In the genomic region with DNA sequence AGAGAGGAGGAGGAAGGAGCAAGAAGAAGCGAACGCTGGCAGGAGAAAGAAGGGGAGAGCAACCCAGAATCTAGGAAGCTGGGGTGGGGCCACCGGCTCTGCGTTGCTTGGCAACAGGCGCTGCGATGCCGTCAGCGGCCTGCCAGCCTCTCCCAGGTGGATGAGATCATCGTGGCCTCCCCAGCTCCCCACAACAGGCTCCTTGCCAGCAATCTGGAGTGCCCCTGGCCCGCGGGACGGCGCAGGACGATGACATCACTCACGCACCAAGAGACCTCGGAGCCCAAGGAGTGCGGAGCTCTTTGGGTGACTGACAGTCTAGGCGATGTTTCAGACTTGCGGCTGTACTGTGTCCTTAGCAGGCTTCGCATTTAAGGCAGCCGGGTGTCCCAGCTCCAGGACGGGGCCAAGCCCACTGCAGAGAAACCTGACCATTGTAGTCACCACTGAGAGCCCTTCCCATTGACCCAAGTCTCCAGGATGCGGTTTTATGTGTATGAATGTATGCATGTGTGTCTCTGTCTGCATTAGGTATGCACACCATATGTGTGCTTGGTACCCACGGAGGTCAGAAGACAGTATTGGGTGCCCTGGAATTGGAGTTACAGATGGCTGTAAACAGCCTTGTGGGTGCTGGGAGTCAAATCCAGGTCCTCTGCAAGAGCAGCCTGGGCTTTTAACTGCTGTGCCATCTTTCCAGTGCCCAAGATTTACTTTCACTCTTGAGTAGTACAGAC, we compare ENCODE assay signal across 8 mouse cellular contexts. TPM values are rescaled to one million over a fixed set of nuclear protein-coding genes. Genes with fewer than 3 reads are reported as not detected.
DNase-seq lines count a peak whose midpoint lies in the region; ATAC-seq and TF ChIP-seq lines count a peak whose summit lies in the region.

No protein-coding gene starts in this region.

- TF ChIP-seq POLR2A in olfactory bulb, adult 2 months (IDR thresholded peaks at IDR 0.05; ENCODE audit: insufficient read depth, low read depth, low read length) = no peak

- H3K4me1 ChIP-seq in E14TG2a.4 (replicated peaks; ENCODE audit: low read depth, low read length) = peaks cover 23% of the 10 kb centered on the region
- peaks cover 19% of the 10 kb centered on the region for H3K4me1 ChIP-seq in forebrain, embryonic 12.5 days
- peaks cover 3% of the 10 kb centered on the region for H3K4me1 ChIP-seq in heart, embryonic 16.5 days (ENCODE audit: control insufficient read depth, insufficient read depth, low read length)
- H3K4me1 ChIP-seq in liver, embryonic 13.5 days (replicated peaks) = no peaks in the 10 kb centered on the region
- H3K4me1 ChIP-seq in olfactory bulb, adult 2 months (ENCODE audit: control insufficient read depth, insufficient read depth, low read length) = peaks cover 18% of the 10 kb centered on the region

- H3K4me2 ChIP-seq in forebrain, embryonic 12.5 days = peak overlapping the region; percentile 68
- H3K4me2 ChIP-seq in heart, embryonic 16.5 days (ENCODE audit: low read depth, low read length) = peak overlapping the region; percentile 73
- H3K4me2 ChIP-seq in liver, embryonic 13.5 days = peak overlapping the region; percentile 32

- H3K27me3 ChIP-seq in E14TG2a.4 (ENCODE audit: insufficient read depth, low read length) = no peaks in the 10 kb centered on the region
- H3K27me3 ChIP-seq in forebrain, embryonic 12.5 days = no peaks in the 10 kb centered on the region
- peaks cover 3% of the 10 kb centered on the region; the same call in 1 of the 2 replicates for H3K27me3 ChIP-seq in heart, embryonic 16.5 days (ENCODE audit: control insufficient read depth, insufficient read depth, low read length)
- H3K27me3 ChIP-seq in liver, embryonic 13.5 days = peaks cover 9% of the 10 kb centered on the region

- H3K9me3 ChIP-seq in E14TG2a.4 (ENCODE audit: low read length) = no peaks in the 10 kb centered on the region
- no peaks in the 10 kb centered on the region for H3K9me3 ChIP-seq in forebrain, embryonic 12.5 days
- H3K9me3 ChIP-seq in heart, embryonic 16.5 days (replicated peaks; ENCODE audit: control insufficient read depth, low read length) = no peaks in the 10 kb centered on the region
- no peaks in the 10 kb centered on the region for H3K9me3 ChIP-seq in liver, embryonic 13.5 days (replicated peaks)

- DNase-seq in kidney, postnatal 14 days = peak; percentile 62
- DNase-seq in liver, embryonic 13.5 days = no peak
- peak; percentile 16 for DNase-seq in yolk sac, embryonic 10.5 days (ENCODE audit: low spot score)

- no peak for TF ChIP-seq CTCF in E14TG2a.4 (conservative IDR thresholded peaks at IDR 0.05; ENCODE audit: low read length)
- no peak for TF ChIP-seq CTCF in olfactory bulb, adult 2 months (IDR thresholded peaks at IDR 0.05; ENCODE audit: insufficient read depth, low read depth, low read length)

- peak; percentile 78 for ATAC-seq in cerebellum, adult (ENCODE audit: insufficient number of reproducible peaks, low FRiP score, low TSS enrichment)
- ATAC-seq in forebrain, embryonic 12.5 days (ENCODE audit: low FRiP score) = peak; percentile 92
- peak; percentile 84 for ATAC-seq in heart, embryonic 16.5 days (replicated peaks; ENCODE audit: extremely low read depth, insufficient read depth, low FRiP score)
- ATAC-seq in liver, embryonic 13.5 days (ENCODE audit: low read depth) = no peak

- WGBS in forebrain, embryonic 12.5 days = 5% methylated on average over 24 of the region's 24 CpGs
- 7% methylated on average over 24 of the region's 24 CpGs for WGBS in heart, embryonic 16.5 days
- 11% methylated on average over 24 of the region's 24 CpGs for WGBS in liver, embryonic 13.5 days (ENCODE audit: insufficient replicate concordance)
- WGBS in olfactory bulb, adult 2 months = 7% methylated on average over 24 of the region's 24 CpGs

- peaks cover 17% of the 10 kb centered on the region for H3K36me3 ChIP-seq in E14TG2a.4 (ENCODE audit: insufficient read depth, low read length)
- H3K36me3 ChIP-seq in forebrain, embryonic 12.5 days (replicated peaks) = peaks cover 7% of the 10 kb centered on the region
- no peaks in the 10 kb centered on the region for H3K36me3 ChIP-seq in heart, embryonic 16.5 days (ENCODE audit: control insufficient read depth, insufficient read depth)
- no peaks in the 10 kb centered on the region for H3K36me3 ChIP-seq in liver, embryonic 13.5 days

- H3K9ac ChIP-seq in forebrain, embryonic 12.5 days = peak overlapping the region; percentile 58
- peak overlapping the region; percentile 54 for H3K9ac ChIP-seq in heart, embryonic 16.5 days (ENCODE audit: low read length)
- no peak overlapping the region for H3K9ac ChIP-seq in liver, embryonic 13.5 days

- peak overlapping the region; percentile 49 for H3K4me3 ChIP-seq in E14TG2a.4 (replicated peaks; ENCODE audit: low read length)
- H3K4me3 ChIP-seq in forebrain, embryonic 12.5 days (replicated peaks) = peak overlapping the region; percentile 41
- H3K4me3 ChIP-seq in heart, embryonic 16.5 days (ENCODE audit: low read length) = peak overlapping the region; percentile 51
- no peak overlapping the region for H3K4me3 ChIP-seq in liver, embryonic 13.5 days (replicated peaks)
- H3K4me3 ChIP-seq in olfactory bulb, adult 2 months (ENCODE audit: insufficient read depth, low read depth, low read length) = peak overlapping the region; percentile 33

- 0 out of 2 replicates have a peak overlapping the region, but pooled peaks have one; percentile 36 for H3K27ac ChIP-seq in forebrain, embryonic 12.5 days
- H3K27ac ChIP-seq in heart, embryonic 16.5 days (ENCODE audit: low read length) = no peak overlapping the region
- no peak overlapping the region for H3K27ac ChIP-seq in liver, embryonic 13.5 days
- H3K27ac ChIP-seq in olfactory bulb, adult 2 months (ENCODE audit: insufficient read depth, low read depth, low read length) = no peak overlapping the region

RNA-seq across cellular contexts. Expression of gene Rnft2, which starts 30.3 kb away (rescaled TPM):
- polyA plus RNA-seq in forebrain, embryonic 12.5 days (2016; fragmentation: Nextera tagmentation; extraction: Ambion mirVana) = 8.3 and 11.0 TPM in 2 replicates
- polyA plus RNA-seq in heart, embryonic 16.5 days (2015; fragmentation: Nextera tagmentation; extraction: Ambion mirVana) = 0.96 and 1.2 TPM in 2 replicates
- polyA plus RNA-seq in liver, embryonic 13.5 days (2015; fragmentation: Nextera tagmentation; extraction: Ambion mirVana) = 0.29 and 0.41 TPM in 2 replicates
- not detected in 2 replicates for polyA plus RNA-seq in olfactory bulb, adult 2 months (2012; ENCODE audit: insufficient read depth, insufficient read length, low replicate concordance, missing spikeins)

RNA-seq across cellular contexts. Expression of gene 2410131K14Rik, which starts 30.4 kb away (rescaled TPM):
- 13.2 and 13.7 TPM in 2 replicates for polyA plus RNA-seq in forebrain, embryonic 12.5 days (2016; fragmentation: Nextera tagmentation; extraction: Ambion mirVana)
- 5.1 and 6.1 TPM in 2 replicates for polyA plus RNA-seq in heart, embryonic 16.5 days (2015; fragmentation: Nextera tagmentation; extraction: Ambion mirVana)
- 1.6 and 1.8 TPM in 2 replicates for polyA plus RNA-seq in liver, embryonic 13.5 days (2015; fragmentation: Nextera tagmentation; extraction: Ambion mirVana)
- not detected in 2 replicates for polyA plus RNA-seq in olfactory bulb, adult 2 months (2012; ENCODE audit: insufficient read depth, insufficient read length, low replicate concordance, missing spikeins)

RNA-seq across cellular contexts. Expression of gene Hrk, which starts 50.1 kb away (rescaled TPM):
- 0.46 and 0.52 TPM in 2 replicates for polyA plus RNA-seq in forebrain, embryonic 12.5 days (2016; fragmentation: Nextera tagmentation; extraction: Ambion mirVana)
- polyA plus RNA-seq in heart, embryonic 16.5 days (2015; fragmentation: Nextera tagmentation; extraction: Ambion mirVana) = 0.08 TPM in 1 of 2 replicates, not detected in the other
- 0.01 TPM in 1 of 2 replicates, not detected in the other for polyA plus RNA-seq in liver, embryonic 13.5 days (2015; fragmentation: Nextera tagmentation; extraction: Ambion mirVana)
- not detected in 2 replicates for polyA plus RNA-seq in olfactory bulb, adult 2 months (2012; ENCODE audit: insufficient read depth, insufficient read length, low replicate concordance, missing spikeins)

RNA-seq across cellular contexts. Expression of gene Fbxw8, which starts 59.3 kb away (rescaled TPM):
- 41.5 and 41.7 TPM in 2 replicates for polyA plus RNA-seq in forebrain, embryonic 12.5 days (2016; fragmentation: Nextera tagmentation; extraction: Ambion mirVana)
- 18.6 and 21.6 TPM in 2 replicates for polyA plus RNA-seq in heart, embryonic 16.5 days (2015; fragmentation: Nextera tagmentation; extraction: Ambion mirVana)
- polyA plus RNA-seq in liver, embryonic 13.5 days (2015; fragmentation: Nextera tagmentation; extraction: Ambion mirVana) = 8.7 and 10.0 TPM in 2 replicates
- not detected in 2 replicates for polyA plus RNA-seq in olfactory bulb, adult 2 months (2012; ENCODE audit: insufficient read depth, insufficient read length, low replicate concordance, missing spikeins)
